Mouse (Mus musculus): Measurements from ENCODE around the gene Terf2.
"Not testable (repeated sequence)": the region's sequence is repeated elsewhere in the genome, so short reads cannot be mapped to it uniquely, and the experiment has no call there.

DNA sequence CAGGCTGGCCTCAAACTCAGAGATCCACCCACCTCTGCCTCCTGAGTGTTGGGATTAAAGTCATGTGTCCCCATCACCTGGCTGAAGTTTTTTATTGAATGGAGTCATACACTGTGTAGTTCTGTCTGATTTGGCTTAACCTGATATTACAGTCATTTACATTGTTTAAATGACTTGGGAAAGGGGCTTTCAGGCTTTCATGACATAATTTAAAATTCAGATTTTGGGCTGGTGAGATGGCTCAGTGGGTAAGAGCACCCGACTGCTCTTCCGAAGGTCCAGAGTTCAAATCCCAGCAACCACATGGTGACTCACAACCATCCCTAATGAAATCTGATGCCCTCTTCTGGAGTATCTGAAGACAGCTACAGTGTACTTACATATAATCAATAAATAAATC is 62.7 kb downstream of the Terf2 start:
- not testable (repeated sequence) for TF ChIP-seq POLR2A (IDR thresholded peaks at IDR 0.05; ENCODE audit: low read depth, low read length); CTCF (conservative IDR thresholded peaks at IDR 0.05; ENCODE audit: insufficient read depth, insufficient read length, low read depth, low read length)
